ENCODE assay signal across 17 mouse cellular contexts in genomic region chr1:172406077-172406706, GRCm38 (mm10). TPM values are rescaled to one million over a fixed set of nuclear protein-coding genes. Genes with fewer than 3 reads are reported as not detected.
DNase-seq lines count a peak whose midpoint lies in the region; ATAC-seq lines count a peak whose summit lies in the region.
"Had no signal": no experiment of that assay in that cellular context is flagged by ENCODE, and none has a peak within 500 bp of the region (broad histone marks: within the 10 kb centered on the region; RNA-seq: fewer than 3 reads in every experiment).

No protein-coding gene starts in this region.

- WGBS in midbrain, embryonic 11.5 days, result 58% methylated on average over 16 of the region's 16 CpGs
- WGBS in midbrain, embryonic 15.5 days, result 50% methylated on average over 16 of the region's 16 CpGs
- WGBS in hindbrain, embryonic 14.5 days, result 34% methylated on average over 16 of the region's 16 CpGs
- 12% methylated on average over 16 of the region's 16 CpGs for WGBS in neural tube, embryonic 13.5 days

- no peak overlapping the region for H3K27ac ChIP-seq in midbrain, embryonic 11.5 days (ENCODE audit: low read depth, low read length)
- no peak overlapping the region for H3K27ac ChIP-seq in midbrain, embryonic 15.5 days
- no peak overlapping the region for H3K27ac ChIP-seq in hindbrain, embryonic 14.5 days
- H3K27ac ChIP-seq in neural tube, embryonic 13.5 days (replicated peaks), result peak overlapping the region; percentile 42; the same call in 1 of the 2 replicates
- H3K27ac ChIP-seq: limb, embryonic 12.5 days; midbrain, embryonic 13.5 days; stomach, embryonic 15.5 days had no signal

- DNase-seq in midbrain, embryonic 11.5 days (ENCODE audit: low spot score, missing footprints), result no peak
- DNase-seq in embryo, embryonic 10.5 days (ENCODE audit: low spot score), result peak; percentile 45
- DNase-seq in hindbrain, embryonic 14.5 days (ENCODE audit: low spot score), result no peak
- DNase-seq in cerebellum, adult 11-12 months, result no peak
- DNase-seq: cerebellum, postnatal 36 days; gastrocnemius, postnatal 25 days; heart, postnatal 36 days; kidney, adult 2 months; right cerebral cortex, adult 18-20 months; thymus, postnatal 25 days had no signal

- ATAC-seq in midbrain, embryonic 11.5 days (ENCODE audit: low FRiP score), result peak; percentile 49; the same call in 1 of the 2 replicates
- ATAC-seq in midbrain, embryonic 15.5 days (replicated peaks), result no peak
- ATAC-seq in hindbrain, embryonic 14.5 days (ENCODE audit: low FRiP score), result peak; percentile 38; the same call in 1 of the 2 replicates
- ATAC-seq in neural tube, embryonic 13.5 days (ENCODE audit: low read depth), result peak; percentile 72
- no peak for ATAC-seq in granulocyte monocyte progenitor cell, adult 5-6 weeks (replicated peaks; ENCODE audit: poor library complexity, severe bottlenecking)
- ATAC-seq: midbrain, embryonic 13.5 days had no signal

- no peaks in the 10 kb centered on the region for H3K27me3 ChIP-seq in midbrain, embryonic 11.5 days (ENCODE audit: control insufficient read depth, insufficient read depth, low read length)
- H3K27me3 ChIP-seq in midbrain, embryonic 15.5 days (replicated peaks), result no peaks in the 10 kb centered on the region; the same call in 1 of the 2 replicates
- no peaks in the 10 kb centered on the region for H3K27me3 ChIP-seq in hindbrain, embryonic 14.5 days (ENCODE audit: control insufficient read depth, insufficient read depth, low read length)
- H3K27me3 ChIP-seq in neural tube, embryonic 13.5 days, result no peaks in the 10 kb centered on the region
- H3K27me3 ChIP-seq: stomach, embryonic 15.5 days had no signal

- H3K36me3 ChIP-seq in midbrain, embryonic 11.5 days (ENCODE audit: control insufficient read depth, insufficient read depth, low read length), result no peaks in the 10 kb centered on the region
- no peaks in the 10 kb centered on the region for H3K36me3 ChIP-seq in midbrain, embryonic 15.5 days (replicated peaks)
- no peaks in the 10 kb centered on the region for H3K36me3 ChIP-seq in hindbrain, embryonic 14.5 days (replicated peaks; ENCODE audit: control insufficient read depth, insufficient read depth)
- no peaks in the 10 kb centered on the region for H3K36me3 ChIP-seq in neural tube, embryonic 13.5 days
- H3K36me3 ChIP-seq: limb, embryonic 12.5 days; midbrain, embryonic 13.5 days; stomach, embryonic 15.5 days had no signal

- H3K4me3 ChIP-seq in midbrain, embryonic 11.5 days (ENCODE audit: low read depth, low read length), result no peak overlapping the region
- no peak overlapping the region for H3K4me3 ChIP-seq in midbrain, embryonic 15.5 days
- no peak overlapping the region for H3K4me3 ChIP-seq in hindbrain, embryonic 14.5 days (replicated peaks; ENCODE audit: low read length)
- H3K4me3 ChIP-seq in neural tube, embryonic 13.5 days, result no peak overlapping the region
- H3K4me3 ChIP-seq: limb, embryonic 12.5 days; midbrain, embryonic 13.5 days; stomach, embryonic 15.5 days had no signal

- no peak overlapping the region for H3K4me2 ChIP-seq in midbrain, embryonic 11.5 days
- H3K4me2 ChIP-seq in midbrain, embryonic 15.5 days, result no peak overlapping the region
- no peak overlapping the region for H3K4me2 ChIP-seq in hindbrain, embryonic 14.5 days (replicated peaks)
- 0 out of 2 replicates have a peak overlapping the region, but pooled peaks have one; percentile 6 for H3K4me2 ChIP-seq in neural tube, embryonic 13.5 days
- H3K4me2 ChIP-seq: heart, embryonic 11.5 days; limb, embryonic 12.5 days; midbrain, embryonic 13.5 days; stomach, embryonic 15.5 days had no signal

- H3K4me1 ChIP-seq in midbrain, embryonic 11.5 days (ENCODE audit: control insufficient read depth, insufficient read depth, low read length), result no peaks in the 10 kb centered on the region
- H3K4me1 ChIP-seq in midbrain, embryonic 15.5 days, result no peaks in the 10 kb centered on the region
- no peaks in the 10 kb centered on the region for H3K4me1 ChIP-seq in hindbrain, embryonic 14.5 days (replicated peaks; ENCODE audit: control insufficient read depth, insufficient read depth, low read length)
- H3K4me1 ChIP-seq in neural tube, embryonic 13.5 days (replicated peaks), result peaks cover 24% of the 10 kb centered on the region
- H3K4me1 ChIP-seq: midbrain, embryonic 13.5 days; stomach, embryonic 15.5 days had no signal

- no peak overlapping the region for H3K9ac ChIP-seq in midbrain, embryonic 11.5 days (ENCODE audit: low read length)
- H3K9ac ChIP-seq in midbrain, embryonic 15.5 days, result no peak overlapping the region
- no peak overlapping the region for H3K9ac ChIP-seq in hindbrain, embryonic 14.5 days
- no peak overlapping the region for H3K9ac ChIP-seq in neural tube, embryonic 13.5 days
- H3K9ac ChIP-seq: limb, embryonic 12.5 days; midbrain, embryonic 13.5 days; stomach, embryonic 15.5 days had no signal

- H3K9me3 ChIP-seq in midbrain, embryonic 11.5 days (ENCODE audit: control insufficient read depth, low read length), result no peaks in the 10 kb centered on the region
- no peaks in the 10 kb centered on the region for H3K9me3 ChIP-seq in midbrain, embryonic 15.5 days
- no peaks in the 10 kb centered on the region for H3K9me3 ChIP-seq in hindbrain, embryonic 14.5 days (ENCODE audit: control insufficient read depth, low read length)
- no peaks in the 10 kb centered on the region for H3K9me3 ChIP-seq in neural tube, embryonic 13.5 days
- H3K9me3 ChIP-seq: limb, embryonic 12.5 days; midbrain, embryonic 13.5 days; stomach, embryonic 15.5 days had no signal

RNA-seq across cellular contexts. Expression of gene Pigm, which starts 29.8 kb away (rescaled TPM):
- polyA plus RNA-seq in midbrain, embryonic 11.5 days (2014; fragmentation: Nextera tagmentation; extraction: Ambion mirVana), result 11.0 and 12.2 TPM in 2 replicates
- polyA plus RNA-seq in midbrain, embryonic 15.5 days (2015; fragmentation: Nextera tagmentation; extraction: Ambion mirVana), result 4.0 and 4.1 TPM in 2 replicates
- polyA plus RNA-seq in hindbrain, embryonic 14.5 days (2014; fragmentation: Nextera tagmentation; extraction: Ambion mirVana), result 5.6 and 5.9 TPM in 2 replicates
- polyA plus RNA-seq in neural tube, embryonic 13.5 days (2015; fragmentation: Nextera tagmentation; extraction: Ambion mirVana), result 5.1 and 5.7 TPM in 2 replicates
- 10.2 and 16.0 TPM in 2 replicates for total RNA-seq in granulocyte monocyte progenitor cell, adult 5-6 weeks (2014; fragmentation: Nextera tagmentation)
- 13.8 and 16.2 TPM in 2 replicates for total RNA-seq in granulocyte monocyte progenitor cell, adult 5-6 weeks (2017)

Comparison
In these comparisons a context has a peak if more than half of its experiments do, and no peak if none do; other contexts are left out.
1. ATAC-seq: peak in midbrain, embryonic 11.5 days (single experiment), hindbrain, embryonic 14.5 days (single experiment) and neural tube, embryonic 13.5 days (single experiment); none in midbrain, embryonic 15.5 days (single experiment) and granulocyte monocyte progenitor cell, adult 5-6 weeks (single experiment).